Mouse (Mus musculus): ENCODE measurements at regions not wholly inside any gene's neighbourhood (a gene's known extent, or its start where the extent isn't known, plus 50 kb on each side); places are given as distances from the start of the nearest gene placed in this dataset.

DNA sequence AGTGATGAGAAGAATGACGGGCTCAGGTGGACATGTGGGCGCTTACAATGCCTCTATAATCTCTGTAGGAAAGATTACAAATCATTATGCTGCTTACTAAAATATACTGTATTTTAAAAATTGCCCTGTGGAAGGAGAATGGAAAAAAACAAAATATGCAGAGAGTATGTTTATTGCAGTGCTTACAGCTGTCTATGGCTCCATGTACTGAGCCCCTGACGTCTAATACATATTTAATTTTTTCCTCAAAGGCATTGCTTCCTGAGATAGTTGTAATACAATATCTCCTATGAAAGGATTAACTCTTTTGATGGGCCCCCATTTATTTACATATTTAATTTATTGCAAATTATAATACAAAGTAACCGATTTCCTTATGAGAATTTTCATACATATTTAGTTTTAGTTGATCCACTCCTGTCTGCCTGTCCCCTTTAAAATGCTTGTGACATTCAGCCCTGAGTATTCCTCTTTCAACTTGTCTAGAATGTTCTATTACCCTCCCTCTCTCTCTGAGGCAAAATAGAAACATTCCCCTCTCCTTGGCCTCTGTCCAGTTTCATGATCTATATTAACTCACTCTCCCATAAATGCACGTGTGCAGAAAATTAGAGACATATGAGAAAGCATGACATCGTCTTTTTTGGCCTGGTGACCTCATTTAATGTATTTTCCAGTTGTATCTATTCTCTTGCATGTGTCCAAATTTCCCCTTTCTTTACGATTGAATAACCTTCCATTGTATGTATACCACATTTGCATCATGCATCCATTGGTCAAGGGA is 273.1 kb upstream of the Mmadhc start:
- H3K9me3 ChIP-seq (ENCODE audit: control insufficient read depth): no peaks in the 10 kb centered on the region
- no peak for ATAC-seq
- 74% methylated on average over 7 of the region's 7 CpGs for WGBS
- H3K4me3 ChIP-seq (ENCODE audit: low read depth, low read length): no peak overlapping the region
- H3K36me3 ChIP-seq (ENCODE audit: control insufficient read depth, insufficient read depth): no peaks in the 10 kb centered on the region
- H3K4me2 ChIP-seq (replicated peaks; ENCODE audit: low read depth): no peak overlapping the region
- no peak for TF ChIP-seq CTCF (IDR thresholded peaks at IDR 0.05; ENCODE audit: low read depth)
- H3K9ac ChIP-seq (ENCODE audit: low read depth, low read length): no peak overlapping the region
- H3K4me1 ChIP-seq (replicated peaks; ENCODE audit: control insufficient read depth, insufficient read depth, low read length): no peaks in the 10 kb centered on the region
- no peak overlapping the region for H3K27ac ChIP-seq (ENCODE audit: low read depth, low read length)
- no peaks in the 10 kb centered on the region for H3K27me3 ChIP-seq (replicated peaks; ENCODE audit: control insufficient read depth, insufficient read depth, low read length)

DNA sequence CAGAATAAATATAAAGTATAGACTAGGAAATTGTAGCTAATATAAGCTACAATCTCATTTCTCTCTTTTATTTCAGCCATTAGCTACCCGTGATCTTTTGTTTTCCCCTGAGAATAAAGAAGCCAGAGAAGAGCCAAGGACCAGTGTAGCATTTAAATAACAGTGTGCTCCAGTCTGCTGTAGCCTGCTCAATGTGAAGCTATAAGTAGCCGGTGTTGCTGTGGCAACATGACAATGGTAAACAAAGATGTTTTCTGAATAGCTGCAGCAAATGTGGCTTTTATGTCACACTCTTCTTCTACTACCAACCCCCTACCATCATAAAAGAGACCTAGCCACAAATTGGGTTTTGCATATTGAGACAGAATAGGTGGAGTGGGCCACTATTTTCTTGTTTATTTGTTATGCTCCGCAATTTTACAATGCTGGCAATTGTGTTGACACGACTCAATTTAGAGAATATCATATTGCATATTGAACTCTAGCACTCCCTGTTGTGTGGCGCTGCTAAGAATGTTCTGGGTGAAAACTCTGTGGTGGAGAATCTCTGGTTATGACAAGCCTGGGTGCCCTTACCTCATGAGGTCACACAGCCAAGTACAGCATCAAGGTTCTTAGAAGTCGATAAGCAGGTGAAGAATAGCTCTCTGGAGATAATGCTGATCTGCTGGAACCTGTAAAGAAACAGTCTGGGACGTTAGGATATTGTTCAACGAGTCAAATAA is 272.3 kb upstream of the Mmadhc start:
- no peaks in the 10 kb centered on the region for H3K4me1 ChIP-seq (replicated peaks; ENCODE audit: control insufficient read depth, insufficient read depth, low read length)
- H3K27ac ChIP-seq (ENCODE audit: low read depth, low read length): no peak overlapping the region
- H3K9me3 ChIP-seq (ENCODE audit: control insufficient read depth): no peaks in the 10 kb centered on the region
- TF ChIP-seq CTCF (IDR thresholded peaks at IDR 0.05; ENCODE audit: low read depth): no peak
- H3K4me2 ChIP-seq (replicated peaks; ENCODE audit: low read depth): no peak overlapping the region
- no peaks in the 10 kb centered on the region for H3K36me3 ChIP-seq (ENCODE audit: control insufficient read depth, insufficient read depth)
- no peaks in the 10 kb centered on the region for H3K27me3 ChIP-seq (replicated peaks; ENCODE audit: control insufficient read depth, insufficient read depth, low read length)
- 75% methylated on average over 8 of the region's 8 CpGs for WGBS
- H3K4me3 ChIP-seq (ENCODE audit: low read depth, low read length): no peak overlapping the region
- no peak overlapping the region for H3K9ac ChIP-seq (ENCODE audit: low read depth, low read length)
- ATAC-seq: no peak

DNA sequence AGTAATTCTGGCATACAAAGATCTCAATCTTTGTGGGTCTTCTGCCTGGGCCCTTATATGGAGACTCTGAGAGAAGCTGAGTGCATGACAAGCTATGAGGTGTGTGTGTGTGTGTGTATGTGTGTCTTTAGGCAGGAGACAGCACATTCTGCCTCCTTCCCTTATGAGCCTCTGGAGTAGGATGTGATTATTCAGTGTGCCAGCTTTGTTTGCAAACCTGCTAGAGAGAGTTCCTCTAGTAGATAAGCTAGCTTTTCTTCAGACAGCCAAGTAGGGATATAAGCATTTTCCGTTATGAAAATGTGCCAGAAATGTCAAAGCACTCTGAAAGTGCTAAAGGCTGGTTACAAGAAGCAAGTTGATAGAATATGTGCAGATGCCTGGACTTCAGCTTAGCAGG is 270.9 kb upstream of the Mmadhc start:
- H3K36me3 ChIP-seq (ENCODE audit: control insufficient read depth, insufficient read depth): no peaks in the 10 kb centered on the region
- H3K27me3 ChIP-seq (replicated peaks; ENCODE audit: control insufficient read depth, insufficient read depth, low read length): no peaks in the 10 kb centered on the region
- TF ChIP-seq CTCF (IDR thresholded peaks at IDR 0.05; ENCODE audit: low read depth): no peak
- 46% methylated on average over 1 of the region's 1 CpGs for WGBS
- H3K4me3 ChIP-seq (ENCODE audit: low read depth, low read length): no peak overlapping the region
- H3K27ac ChIP-seq (ENCODE audit: low read depth, low read length): no peak overlapping the region
- H3K9ac ChIP-seq (ENCODE audit: low read depth, low read length): no peak overlapping the region
- H3K4me2 ChIP-seq (replicated peaks; ENCODE audit: low read depth): no peak overlapping the region
- H3K4me1 ChIP-seq (replicated peaks; ENCODE audit: control insufficient read depth, insufficient read depth, low read length): no peaks in the 10 kb centered on the region
- no peaks in the 10 kb centered on the region for H3K9me3 ChIP-seq (ENCODE audit: control insufficient read depth)
- no peak for ATAC-seq

DNA sequence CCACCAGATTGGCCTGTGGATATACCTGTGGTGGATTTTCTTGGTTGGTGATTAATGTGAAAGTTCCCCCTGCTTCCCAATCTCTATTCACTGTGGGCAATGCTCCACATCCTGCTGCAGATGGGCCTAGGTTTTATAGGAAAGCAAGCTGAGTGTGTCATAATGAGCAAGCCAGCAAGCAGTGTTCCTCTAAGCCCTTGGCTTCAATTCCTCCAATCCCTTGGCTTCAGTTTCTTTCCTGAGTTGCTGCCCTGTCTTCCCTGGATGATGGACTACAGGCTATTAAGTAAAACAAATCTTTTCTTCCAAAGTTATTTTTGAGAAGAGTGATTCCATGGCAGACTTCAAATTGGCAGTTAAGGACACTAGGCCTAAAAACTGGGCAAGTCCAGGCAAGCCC is 257.4 kb upstream of the Mmadhc start:
- Histone ChIP-seq H3K27me3 (replicated peaks; ENCODE audit: control insufficient read depth, insufficient read depth, low read length) (no peaks in the 10 kb centered on the region), H3K36me3 (ENCODE audit: control insufficient read depth, insufficient read depth) (no peaks in the 10 kb centered on the region), H3K4me3 (ENCODE audit: low read depth, low read length) (no peak overlapping the region), H3K9me3 (ENCODE audit: control insufficient read depth) (no peaks in the 10 kb centered on the region), H3K4me1 (replicated peaks; ENCODE audit: control insufficient read depth, insufficient read depth, low read length) (no peaks in the 10 kb centered on the region), H3K27ac (ENCODE audit: low read depth, low read length) (no peak overlapping the region), H3K4me2 (replicated peaks; ENCODE audit: low read depth) (no peak overlapping the region), H3K9ac (ENCODE audit: low read depth, low read length) (no peak overlapping the region)
- no peak for ATAC-seq
- TF ChIP-seq CTCF (IDR thresholded peaks at IDR 0.05; ENCODE audit: low read depth): no peak

DNA sequence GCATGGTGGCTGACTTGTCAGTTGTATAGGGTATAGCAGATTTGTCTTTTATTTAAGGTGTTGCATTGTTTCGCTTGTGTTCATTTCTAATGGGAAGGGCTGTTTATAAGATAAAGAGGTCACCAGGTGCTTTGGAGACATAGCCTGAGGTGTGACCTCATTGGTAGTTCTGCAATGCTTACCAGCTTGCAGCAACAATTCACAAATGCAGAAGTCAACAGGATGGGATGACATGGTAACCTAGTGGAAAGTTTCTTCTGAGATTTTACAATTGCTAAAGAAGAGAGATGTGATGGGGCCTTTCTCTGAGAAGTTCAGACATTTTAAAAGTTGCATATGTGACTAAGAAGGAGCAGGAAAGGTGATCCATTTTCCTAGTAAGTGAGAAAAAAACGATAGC is 255.8 kb upstream of the Mmadhc start:
- no peaks in the 10 kb centered on the region for H3K9me3 ChIP-seq (ENCODE audit: control insufficient read depth)
- TF ChIP-seq CTCF (IDR thresholded peaks at IDR 0.05; ENCODE audit: low read depth): no peak

DNA sequence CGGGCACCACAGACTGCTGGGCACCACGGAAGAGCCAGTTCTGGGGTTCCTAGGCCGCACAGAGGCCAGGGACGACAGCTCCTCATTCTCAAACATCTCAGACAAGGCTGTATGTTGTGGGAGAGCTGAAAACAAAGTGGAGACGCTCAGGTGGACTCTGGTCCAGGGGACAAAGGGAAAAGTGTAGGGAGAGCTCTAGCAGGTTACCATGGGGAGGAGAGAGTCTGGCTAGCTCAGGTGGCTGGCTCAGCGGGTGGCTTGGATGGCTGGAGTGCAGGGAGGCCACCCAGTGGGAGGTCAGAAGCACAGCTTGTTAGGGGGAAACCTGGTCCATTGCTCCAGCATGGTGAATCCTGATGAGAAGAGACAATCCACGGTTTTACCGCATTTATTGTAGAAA is 253.3 kb upstream of the Mmadhc start:
- ATAC-seq: 0 out of 2 replicates have a peak, but pooled peaks have one; percentile 33
- no peak overlapping the region for H3K4me2 ChIP-seq (replicated peaks; ENCODE audit: low read depth)
- H3K27ac ChIP-seq (ENCODE audit: low read depth, low read length): no peak overlapping the region
- no peaks in the 10 kb centered on the region for H3K9me3 ChIP-seq (ENCODE audit: control insufficient read depth)
- H3K4me1 ChIP-seq (replicated peaks; ENCODE audit: control insufficient read depth, insufficient read depth, low read length): no peaks in the 10 kb centered on the region
- no peak overlapping the region for H3K9ac ChIP-seq (ENCODE audit: low read depth, low read length)
- H3K4me3 ChIP-seq (ENCODE audit: low read depth, low read length): no peak overlapping the region
- TF ChIP-seq CTCF (IDR thresholded peaks at IDR 0.05; ENCODE audit: low read depth): no peak
- no peaks in the 10 kb centered on the region for H3K36me3 ChIP-seq (ENCODE audit: control insufficient read depth, insufficient read depth)
- 76% methylated on average over 8 of the region's 8 CpGs for WGBS
- H3K27me3 ChIP-seq (replicated peaks; ENCODE audit: control insufficient read depth, insufficient read depth, low read length): no peaks in the 10 kb centered on the region

More for the DNA sequence above, 255.8 kb upstream of the Mmadhc start:
- Histone ChIP-seq H3K9ac (ENCODE audit: low read depth, low read length) (no peak overlapping the region), H3K4me3 (ENCODE audit: low read depth, low read length) (no peak overlapping the region), H3K27me3 (replicated peaks; ENCODE audit: control insufficient read depth, insufficient read depth, low read length) (no peaks in the 10 kb centered on the region), H3K27ac (ENCODE audit: low read depth, low read length) (no peak overlapping the region), H3K36me3 (ENCODE audit: control insufficient read depth, insufficient read depth) (no peaks in the 10 kb centered on the region), H3K4me2 (replicated peaks; ENCODE audit: low read depth) (no peak overlapping the region), H3K4me1 (replicated peaks; ENCODE audit: control insufficient read depth, insufficient read depth, low read length) (no peaks in the 10 kb centered on the region)
- ATAC-seq: no peak
- 86% methylated on average over 2 of the region's 2 CpGs for WGBS
